Mouse (Mus musculus) left cerebral cortex, postnatal 4 days (tissue): ENCODE data around the gene Olfr111. TPM values are rescaled to one million over a fixed set of nuclear protein-coding genes. Genes with fewer than 3 reads are reported as not detected.
"Not testable (repeated sequence)": the region's sequence is repeated elsewhere in the genome, so short reads cannot be mapped to it uniquely, and the experiment has no call there.

Source experiments
- DNase-seq: peaks from one replicate; pipeline ENCODE4 v3.0.0-alpha.2; 2022
- intact Hi-C: fragments of 180-260 bp; cut with DNase I; formaldehyde crosslinking; loops from one replicate; pipeline ENCODE4 v1.15.1; 2025
- total RNA-seq, 2 experiments: library from RNA; stranded (reverse); gene quantifications; 2 replicates each; pipeline ENCODE4 v1.2.3; 2021

Olfr111 gene
- total RNA-seq = under 1 TPM in 1 of 2 experiments, not detected in 1; 0.18 TPM

- no peak for DNase-seq
- intact Hi-C loops = no loop called here
Measured at GRCm38 (mm10) chr17:37507730-37508129, at the start of gene Olfr111. Gene Olfr111 (plus strand): TSS chr17:37508030.

DNA sequence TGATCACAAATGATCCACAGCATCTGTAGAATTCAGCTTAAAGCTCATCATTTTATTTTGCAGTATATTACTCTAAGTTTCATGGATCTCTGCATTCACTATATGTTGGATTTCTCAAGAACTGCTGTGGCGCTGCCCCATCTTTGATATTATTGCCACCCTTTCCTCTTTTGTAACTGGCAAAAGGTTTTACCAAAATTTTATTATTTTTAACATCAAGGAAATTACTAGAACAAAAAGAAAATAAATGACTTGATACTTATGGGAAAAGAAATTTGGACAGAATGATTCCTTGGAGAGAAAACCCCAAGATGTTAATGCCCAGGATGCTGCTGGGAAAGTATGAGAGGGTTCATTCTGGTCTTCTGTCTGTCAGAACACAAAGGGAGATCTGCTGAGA is 49.2 kb upstream of the Olfr111 start, which contains the start of gene Olfr109:
TSS of gene Olfr109 (plus strand) at position 301 of the 400 bp plus-strand sequence.
- intact Hi-C loops = no loop called here

GRCm38 (mm10) chr17:37483452-37483851 is 24.4 kb upstream of the Olfr111 start, which contains the start of gene H2-M2:
Gene H2-M2 (minus strand): TSS chr17:37483552.
- intact Hi-C loops = no loop called here
- no peak for DNase-seq

More for the DNA sequence above, 49.2 kb upstream of the Olfr111 start, which contains the start of gene Olfr109:
- DNase-seq = no peak

DNA sequence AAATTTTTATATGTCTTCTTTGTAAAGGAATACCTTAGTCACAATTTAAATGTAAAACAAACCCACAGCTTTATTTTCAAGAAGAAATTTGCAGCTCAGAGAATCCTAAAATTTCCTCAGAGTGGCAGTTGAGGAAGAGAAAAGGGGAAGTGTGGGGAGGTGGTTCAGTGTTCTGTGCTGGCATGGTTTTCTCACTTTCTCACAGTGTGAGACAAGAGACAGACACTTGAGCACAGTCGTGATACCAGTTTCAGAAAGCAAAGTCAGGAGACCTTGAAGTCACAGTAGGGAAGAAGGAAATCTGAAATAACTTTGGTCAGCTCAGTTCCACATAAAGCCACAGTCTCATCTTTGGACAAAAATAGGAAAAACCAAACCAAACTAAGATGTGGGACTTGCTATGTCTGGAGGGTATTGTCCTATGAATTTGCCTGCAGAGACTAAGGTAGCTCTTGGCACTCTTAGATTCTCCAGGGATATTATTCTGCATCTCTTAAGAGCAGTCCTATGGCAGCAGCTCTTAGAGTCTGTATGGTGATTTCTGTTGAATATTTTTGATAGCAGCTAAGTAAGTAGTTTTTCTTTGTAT is 15.8 kb upstream of the Olfr111 start, which contains the start of gene Olfr110:
TSS of gene Olfr110 (plus strand) at position 539 of the 589 bp plus-strand sequence.
- no peak for DNase-seq
- intact Hi-C loops = no loop called here

DNA sequence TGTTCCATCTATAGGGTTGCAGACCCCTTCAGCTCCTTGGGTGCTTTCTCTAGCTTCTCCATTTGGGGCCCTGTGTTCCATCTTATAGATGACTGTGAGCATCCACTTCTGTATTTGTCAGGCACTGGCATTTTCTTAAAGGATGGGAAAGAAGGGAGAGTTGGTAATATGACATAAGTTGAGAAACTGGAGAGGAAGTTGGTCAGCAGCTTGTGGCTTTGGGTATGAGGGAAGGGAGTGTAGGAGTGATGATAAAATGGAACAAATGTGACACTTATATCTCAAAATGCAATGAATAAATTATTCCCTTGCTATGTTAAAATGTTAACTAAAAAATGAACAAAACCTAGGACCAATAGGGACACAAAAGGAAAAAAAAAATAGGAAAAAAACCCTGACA is 16.8 kb downstream of the Olfr111 start:
- intact Hi-C loops, DNase-seq: not testable (repeated sequence)

DNA sequence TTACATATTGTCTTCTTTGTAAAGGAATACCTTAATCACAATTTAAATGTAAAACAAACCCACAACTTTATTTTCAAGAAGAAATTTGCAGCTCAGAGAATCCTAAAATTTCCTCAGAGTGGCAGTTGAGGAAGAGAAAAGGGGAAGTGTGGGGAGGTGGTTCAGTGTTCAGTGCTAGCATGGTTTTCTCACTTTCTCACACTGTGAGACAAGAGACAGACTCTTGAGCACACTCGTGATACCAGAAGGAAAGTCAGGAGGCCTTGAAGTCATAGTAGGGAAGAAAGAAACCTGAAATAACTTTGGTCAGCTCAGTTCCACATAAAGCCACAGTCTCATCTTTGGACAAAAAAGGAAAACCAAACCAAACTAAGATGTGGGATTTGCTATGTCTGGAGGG is 17.6 kb downstream of the Olfr111 start:
- intact Hi-C loops, DNase-seq: not testable (repeated sequence)

- no peak for DNase-seq
- intact Hi-C loops = no loop called here
Measured at GRCm38 (mm10) chr17:37535173-37535572, 27.3 kb downstream of the Olfr111 start.

- DNase-seq, intact Hi-C loops: not testable (repeated sequence)
Measured at GRCm38 (mm10) chr17:37538416-37538815, 30.6 kb downstream of the Olfr111 start.

DNA sequence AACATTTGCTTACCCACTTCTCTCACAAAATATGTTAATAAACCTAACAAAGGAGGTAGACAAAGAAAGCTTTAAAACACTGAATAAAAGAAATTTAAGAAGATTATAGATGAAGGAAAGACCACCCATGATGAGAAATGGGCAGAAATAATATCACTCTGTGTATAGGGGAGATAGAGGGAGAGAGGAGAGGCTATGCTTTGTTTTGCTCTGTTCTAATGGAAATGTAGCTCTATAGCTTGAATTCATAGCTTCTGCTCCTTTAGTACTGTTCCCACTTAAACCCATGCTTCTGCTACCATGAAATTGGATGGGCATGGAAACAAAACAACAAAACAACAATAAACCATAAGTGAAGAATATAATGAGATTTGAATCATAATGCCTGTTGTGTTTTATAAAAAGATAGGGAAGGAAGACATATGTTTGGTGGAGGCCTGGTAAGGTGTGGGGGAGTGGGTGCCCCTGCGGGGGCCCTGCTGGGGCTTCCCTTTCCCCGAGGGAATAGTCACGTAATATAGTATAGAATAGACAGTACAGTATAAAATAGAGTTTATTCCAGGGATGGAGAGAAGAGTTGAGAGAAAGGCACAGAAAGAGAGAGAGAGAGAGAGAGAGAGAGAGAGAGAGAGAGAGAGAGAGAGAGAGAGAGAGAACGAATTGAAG is 33.8 kb downstream of the Olfr111 start:
- DNase-seq = no peak
- intact Hi-C loops = no loop called here

GRCm38 (mm10) chr17:37543800-37544435 is 36.1 kb downstream of the Olfr111 start:
- intact Hi-C loops = no loop called here
- no peak for DNase-seq

GRCm38 (mm10) chr17:37558913-37559615 is 51.2 kb downstream of the Olfr111 start:
- intact Hi-C loops = no loop called here
- no peak for DNase-seq

GRCm38 (mm10) chr17:37569351-37569750 is 61.5 kb downstream of the Olfr111 start, which contains the start of gene Olfr112:
Gene Olfr112 (minus strand): TSS chr17:37569451.
- no peak for DNase-seq
- intact Hi-C loops = no loop called here

- no peak for DNase-seq
- intact Hi-C loops = no loop called here
Measured at GRCm38 (mm10) chr17:37577563-37577962, 69.7 kb downstream of the Olfr111 start, which contains the start of gene Olfr113. Gene Olfr113 (minus strand): TSS chr17:37577663.

Other genes starting within 250 kb of the Olfr111 start
- not detected for gene Olfr98, start 244.3 kb upstream of the Olfr111 start, total RNA-seq
- gene H2-M3, start 237.8 kb upstream of the Olfr111 start, total RNA-seq = 1 to 10 TPM; 1.6 to 1.7 TPM
- gene Olfr99, start 224.6 kb upstream of the Olfr111 start, total RNA-seq = not detected
- gene Olfr101, start 203.7 kb upstream of the Olfr111 start, total RNA-seq = not detected
- not detected for gene Olfr102, start 191.0 kb upstream of the Olfr111 start, total RNA-seq
- gene Olfr103, start 168.3 kb upstream of the Olfr111 start, total RNA-seq = not detected
- gene Olfr104-ps, start 148.4 kb upstream of the Olfr111 start, total RNA-seq = not detected
- gene Olfr105-ps, start 129.0 kb upstream of the Olfr111 start, total RNA-seq = not detected
- gene Olfr106-ps, start 117.6 kb upstream of the Olfr111 start, total RNA-seq = not detected
- not detected for gene Olfr107, start 108.8 kb upstream of the Olfr111 start, total RNA-seq
- gene Olfr108, start 62.5 kb upstream of the Olfr111 start, total RNA-seq = not detected
- gene Olfr109, start 49.1 kb upstream of the Olfr111 start, total RNA-seq = not detected
- not detected for gene H2-M2, start 24.5 kb upstream of the Olfr111 start, total RNA-seq
- gene Olfr110, start 15.6 kb upstream of the Olfr111 start, total RNA-seq = not detected
- not detected for gene Olfr112, start 61.4 kb downstream of the Olfr111 start, total RNA-seq
- gene Olfr113, start 69.6 kb downstream of the Olfr111 start, total RNA-seq = not detected
- gene Olfr114, start 84.7 kb downstream of the Olfr111 start, total RNA-seq = not detected
- not detected for gene Olfr115, start 119.1 kb downstream of the Olfr111 start, total RNA-seq
- not detected for gene Olfr116, start 119.2 kb downstream of the Olfr111 start, total RNA-seq
- not detected for gene Olfr117, start 155.8 kb downstream of the Olfr111 start, total RNA-seq
- not detected for gene Olfr118, start 159.0 kb downstream of the Olfr111 start, total RNA-seq
- gene Olfr119, start 188.5 kb downstream of the Olfr111 start, total RNA-seq = not detected
- gene Olfr120, start 213.8 kb downstream of the Olfr111 start, total RNA-seq = not detected
- gene Olfr121, start 240.8 kb downstream of the Olfr111 start, total RNA-seq = not detected